Mouse (Mus musculus): ENCODE measurements at regions not wholly inside any gene's neighbourhood (a gene's known extent, or its start where the extent isn't known, plus 50 kb on each side); places are given as distances from the start of the nearest gene placed in this dataset.

DNA sequence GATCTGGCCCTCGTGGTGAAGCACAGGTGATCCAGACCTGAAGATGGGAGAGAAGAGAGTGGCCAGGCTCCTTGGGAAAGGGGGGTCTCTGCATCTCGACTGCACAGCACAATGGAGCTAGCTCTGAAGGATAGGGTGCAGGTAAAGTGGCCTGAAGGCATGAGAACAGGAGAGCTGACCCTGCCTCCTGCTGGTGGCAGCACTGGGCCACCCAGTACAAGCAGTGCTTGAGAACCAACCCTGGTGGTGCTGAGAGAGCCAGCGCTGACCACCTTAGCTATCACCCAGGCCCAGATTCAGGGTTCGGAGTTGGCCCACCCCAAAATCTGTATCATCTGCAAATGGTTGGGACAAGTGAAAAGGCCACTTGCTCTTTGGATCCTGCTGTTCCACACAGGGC lies 66.2 kb downstream of the A730009L09Rik start:
- in situ Hi-C loops (cut with MboI; ENCODE audit: low sequenced_read_pairs) = loop anchor here (25.0 kb wide), 1 partner anchor 256 kb away; the partner anchor contains the start of genes Atp5j and Gabpa

DNA sequence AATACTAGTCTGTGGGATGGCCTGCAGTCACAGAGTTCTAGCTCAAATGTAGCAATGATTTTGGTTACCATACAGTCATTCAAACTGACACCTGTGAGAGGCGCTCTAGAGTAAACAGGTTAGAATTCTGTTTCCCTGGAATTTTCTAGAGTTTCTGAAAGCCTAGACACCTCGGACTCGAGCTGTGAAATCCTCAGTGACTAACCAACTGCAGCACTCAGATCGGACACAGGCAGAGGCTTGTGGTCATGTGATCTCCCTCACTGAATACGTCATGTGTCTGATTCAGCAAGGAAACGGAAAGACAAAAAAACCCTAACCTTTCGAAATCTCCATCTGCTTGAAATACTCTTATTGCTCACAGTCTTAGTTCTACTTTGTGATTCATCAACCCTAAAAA lies 68.4 kb downstream of the A730009L09Rik start:
- in situ Hi-C loops (cut with MboI; ENCODE audit: low sequenced_read_pairs) = loop anchor here (25.0 kb wide), 1 partner anchor 254 kb away; the partner anchor contains the start of genes Atp5j and Gabpa

DNA sequence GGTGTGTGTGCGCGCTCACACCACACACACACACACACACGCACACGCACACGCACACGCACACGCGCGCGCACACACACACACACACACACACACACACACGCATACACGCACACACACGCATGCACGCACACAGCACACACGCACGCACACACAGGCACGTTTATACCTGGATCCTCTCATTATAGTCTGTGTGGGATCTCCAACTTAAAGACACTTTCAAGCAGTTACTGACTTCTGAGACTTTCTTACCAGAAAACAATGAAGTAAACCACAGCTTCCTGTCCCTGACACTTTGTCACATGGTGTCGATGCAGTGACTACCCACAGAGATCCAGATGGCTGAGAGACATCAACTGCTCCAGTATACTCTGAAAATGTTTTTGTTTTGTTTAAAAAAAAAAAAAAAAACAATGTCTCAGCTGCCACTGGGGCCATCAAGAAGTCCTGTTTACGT lies 68.9 kb downstream of the A730009L09Rik start:
- in situ Hi-C loops (cut with MboI; ENCODE audit: low sequenced_read_pairs) = loop anchor here (25.0 kb wide), 1 partner anchor 254 kb away; the partner anchor contains the start of genes Atp5j and Gabpa

DNA sequence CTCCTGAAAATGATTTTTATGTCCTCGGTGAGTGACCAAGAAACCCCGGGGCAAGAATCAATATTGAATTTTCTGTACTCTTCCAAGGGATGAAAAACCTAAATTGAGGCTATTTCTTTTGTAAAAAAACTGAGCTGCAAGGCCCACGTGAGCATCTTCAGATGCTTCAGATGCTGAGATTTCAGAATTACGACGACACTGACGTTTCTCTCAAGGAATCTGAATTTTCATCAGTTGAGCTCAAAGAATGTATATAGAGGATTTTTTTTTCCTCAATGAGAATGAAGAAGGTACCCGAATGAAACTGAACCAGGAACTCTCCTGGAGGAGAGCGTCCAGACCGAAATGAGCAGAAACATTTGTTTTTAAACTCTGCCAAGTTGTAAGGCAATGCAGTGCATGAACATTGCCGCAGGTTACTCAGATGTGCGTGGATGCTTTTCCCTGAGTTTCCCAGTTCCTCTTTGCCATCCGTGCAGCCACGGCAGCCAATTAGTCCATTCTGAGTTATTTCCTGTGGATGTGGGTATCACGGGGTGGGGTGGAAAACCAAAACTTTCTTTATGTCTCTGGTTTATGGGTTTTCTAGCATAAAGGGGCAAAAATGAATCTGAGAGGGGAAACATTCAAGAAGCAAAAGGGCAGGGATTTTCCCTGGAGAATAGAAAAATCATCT lies 69.9 kb downstream of the A730009L09Rik start:
- in situ Hi-C loops (cut with MboI; ENCODE audit: low sequenced_read_pairs) = loop anchor here (25.0 kb wide), 1 partner anchor 252 kb away; the partner anchor contains the start of genes Atp5j and Gabpa

DNA sequence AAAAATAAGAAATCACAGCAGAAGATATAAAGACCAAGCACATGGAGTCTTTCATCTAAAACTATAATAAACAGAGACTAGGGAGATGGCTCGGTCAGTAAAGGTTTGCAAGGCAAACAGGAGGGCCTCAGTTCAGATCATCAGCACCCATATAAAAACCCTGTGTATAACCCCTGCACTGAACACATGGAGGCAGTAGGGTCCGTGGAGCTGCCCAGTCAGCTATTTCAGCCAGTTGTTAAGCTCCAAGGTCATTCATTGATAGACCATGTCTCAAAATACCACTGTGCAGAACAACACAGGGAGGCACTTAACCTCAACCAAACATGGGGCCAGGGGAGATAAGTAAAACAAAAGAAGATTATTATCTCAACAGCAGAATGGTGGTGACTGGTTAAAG lies 78.1 kb downstream of the A730009L09Rik start:
- in situ Hi-C loops (cut with MboI; ENCODE audit: low sequenced_read_pairs) = loop anchor here (25.0 kb wide), 1 partner anchor 244 kb away; the partner anchor contains the start of genes Atp5j and Gabpa

DNA sequence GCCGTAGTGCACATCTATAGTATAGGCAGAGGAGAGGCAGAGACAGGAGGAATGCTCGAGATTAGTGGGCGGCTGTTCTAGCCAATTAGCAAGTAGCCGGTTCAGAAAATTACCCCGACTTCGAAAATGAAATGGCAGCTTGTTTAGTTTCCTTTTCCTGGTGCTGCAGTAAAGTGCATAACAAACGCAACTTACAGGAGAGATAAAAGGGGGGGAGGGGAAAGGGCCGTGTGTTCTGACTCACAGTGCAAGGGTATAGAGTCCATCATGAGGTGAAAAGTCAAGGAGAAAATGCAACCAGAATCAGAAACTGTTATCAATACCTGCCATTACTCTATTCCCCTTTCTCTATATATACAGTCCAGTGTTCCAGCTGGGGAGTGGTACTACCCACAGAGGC lies 88.0 kb downstream of the A730009L09Rik start:
- in situ Hi-C loops (cut with MboI; ENCODE audit: low sequenced_read_pairs) = loop anchor here (10.0 kb wide), 1 partner anchor 102 kb away; no protein-coding TSS in a partner anchor

DNA sequence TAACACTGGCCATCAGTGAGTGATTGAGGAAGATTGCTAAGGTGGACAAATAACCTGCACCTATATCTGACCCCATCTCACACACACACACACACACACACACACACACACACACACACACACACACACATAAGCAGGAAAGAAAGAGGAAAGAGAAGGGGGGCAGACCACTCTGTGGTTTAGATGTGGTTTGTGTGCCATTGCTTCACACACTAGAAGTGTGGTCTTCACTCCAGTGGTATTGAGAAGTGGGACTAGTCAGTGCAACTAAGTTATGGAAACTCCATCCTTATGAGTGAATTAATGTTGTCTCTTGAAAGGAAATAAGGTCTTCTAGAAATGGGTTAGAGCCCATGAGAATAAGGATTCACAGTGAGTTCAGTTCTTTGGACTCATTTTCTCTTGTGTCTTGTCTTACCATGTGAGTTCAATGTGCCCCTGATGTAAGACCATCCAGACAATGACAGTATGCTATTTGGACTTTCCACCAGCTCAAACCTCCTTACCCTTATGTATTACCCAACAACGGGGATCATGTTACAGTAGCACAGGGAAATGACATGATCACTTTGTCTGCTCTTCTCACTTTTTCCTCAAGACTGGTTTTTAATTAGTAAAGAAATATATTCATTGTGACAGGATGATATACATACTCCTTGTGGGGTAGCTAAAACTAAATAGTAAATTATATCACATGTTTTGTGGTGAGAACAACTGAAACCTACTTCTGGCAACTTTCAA lies 88.7 kb downstream of the A730009L09Rik start:
- in situ Hi-C loops (cut with MboI; ENCODE audit: low sequenced_read_pairs) = loop anchor here (10.0 kb wide), 1 partner anchor 101 kb away; no protein-coding TSS in a partner anchor

DNA sequence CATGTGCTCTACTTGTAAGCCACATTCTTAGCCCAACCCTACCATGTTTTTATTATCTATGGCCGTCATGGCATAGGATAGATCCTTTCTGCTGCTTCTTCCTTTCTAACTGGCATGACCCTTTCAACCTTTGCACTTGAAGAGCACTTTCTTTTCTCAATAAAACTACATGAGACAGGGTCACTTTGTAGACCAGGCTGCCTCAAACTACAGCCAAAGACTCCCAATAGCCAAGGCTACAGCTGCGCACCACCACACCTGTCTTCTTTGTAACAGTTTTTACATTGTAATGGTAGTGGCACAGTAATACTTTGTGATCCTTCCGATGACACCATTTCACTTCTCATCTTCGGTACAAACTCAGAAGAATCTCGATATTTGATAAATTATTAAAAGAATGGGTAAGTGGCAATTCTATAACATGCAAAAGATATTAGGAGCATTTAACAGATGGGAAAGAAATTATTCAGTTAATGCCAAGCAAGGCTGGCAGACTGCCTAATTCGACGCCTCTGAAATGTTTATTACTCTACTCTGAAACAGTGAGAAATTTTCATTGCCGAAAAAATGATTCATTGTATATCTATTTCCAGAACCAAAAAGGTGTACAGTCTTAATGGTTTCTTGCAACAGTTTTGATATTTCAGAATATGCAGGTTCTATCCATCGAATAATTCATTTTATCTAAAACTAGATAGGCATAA lies 89.5 kb downstream of the A730009L09Rik start:
- in situ Hi-C loops (cut with MboI; ENCODE audit: low sequenced_read_pairs) = loop anchor here (10.0 kb wide), 1 partner anchor 100 kb away; no protein-coding TSS in a partner anchor

DNA sequence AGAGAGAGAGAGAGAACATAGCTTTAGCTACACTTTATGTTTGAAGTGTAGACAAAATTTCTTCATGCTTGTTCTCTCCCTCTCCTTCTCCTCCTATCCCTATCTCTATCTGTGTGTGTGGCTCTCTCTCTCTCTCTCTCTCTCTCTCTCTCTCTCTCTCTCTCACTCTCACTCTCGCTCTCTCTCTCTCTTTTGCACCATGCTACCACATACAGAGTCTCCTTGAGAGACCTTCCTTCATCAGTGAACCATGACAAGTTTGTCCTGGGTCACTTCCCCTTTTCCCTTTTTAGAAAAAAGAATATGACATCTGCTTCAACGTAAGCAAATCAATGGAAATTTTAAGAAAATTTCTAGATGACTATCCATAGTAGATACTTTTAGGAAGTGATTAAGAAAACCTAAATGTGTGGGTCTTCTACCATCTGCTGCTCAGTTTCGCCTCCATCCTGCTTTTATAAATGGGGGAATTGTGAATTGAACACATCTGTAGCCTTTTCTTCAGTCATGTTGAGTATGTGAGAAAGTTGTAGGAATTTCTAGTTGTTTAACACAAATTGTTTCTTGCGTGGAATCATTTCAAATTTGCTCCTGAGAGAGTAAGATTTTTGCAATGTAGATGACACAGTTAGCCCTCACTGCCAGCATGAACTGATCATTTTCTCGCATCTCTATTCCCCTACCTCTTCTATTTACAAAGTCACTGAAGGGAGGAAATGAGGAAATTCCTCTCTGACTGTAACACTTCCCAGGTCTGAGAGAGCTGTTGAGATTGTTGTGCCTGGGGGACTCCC lies 91.3 kb downstream of the A730009L09Rik start:
- in situ Hi-C loops (cut with MboI; ENCODE audit: low sequenced_read_pairs) = loop anchor here (10.0 kb wide), 1 partner anchor 99 kb away; no protein-coding TSS in a partner anchor

DNA sequence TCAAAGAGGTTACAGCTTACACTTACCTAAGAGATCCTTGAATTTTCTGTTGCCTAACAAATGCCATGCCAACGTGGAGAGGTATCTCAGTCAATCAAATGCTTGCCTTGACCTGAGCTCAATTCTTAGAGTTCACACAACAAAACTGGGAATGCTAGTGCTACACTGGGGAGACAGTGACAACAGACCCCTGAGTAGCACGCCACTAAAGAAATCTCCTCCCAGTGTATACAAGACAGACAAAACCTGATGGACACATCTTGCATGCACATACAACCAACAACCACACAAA lies 91.8 kb downstream of the A730009L09Rik start:
- in situ Hi-C loops (cut with MboI; ENCODE audit: low sequenced_read_pairs) = loop anchor here (10.0 kb wide), 1 partner anchor 98 kb away; no protein-coding TSS in a partner anchor

DNA sequence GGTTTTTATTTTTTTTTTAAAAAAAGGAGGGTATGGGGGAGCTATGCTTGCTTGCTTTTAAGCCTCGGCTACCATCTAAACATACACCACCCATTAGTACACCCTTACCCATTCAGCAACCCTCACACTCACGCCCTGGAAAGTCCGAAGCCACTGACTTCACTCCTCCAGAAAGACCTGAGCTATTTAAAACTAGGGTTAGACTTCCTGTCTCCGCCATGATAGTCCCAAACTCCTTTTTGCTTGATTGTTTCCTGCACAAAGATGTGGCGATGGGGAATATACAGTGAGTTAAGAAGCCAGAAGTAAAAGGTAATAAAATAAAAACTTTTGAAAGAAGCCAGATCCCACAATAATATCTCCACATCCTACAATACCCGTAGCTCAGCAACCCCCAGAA lies 92.6 kb downstream of the A730009L09Rik start:
- in situ Hi-C loops (cut with MboI; ENCODE audit: low sequenced_read_pairs) = loop anchor here (10.0 kb wide), 1 partner anchor 97 kb away; no protein-coding TSS in a partner anchor

DNA sequence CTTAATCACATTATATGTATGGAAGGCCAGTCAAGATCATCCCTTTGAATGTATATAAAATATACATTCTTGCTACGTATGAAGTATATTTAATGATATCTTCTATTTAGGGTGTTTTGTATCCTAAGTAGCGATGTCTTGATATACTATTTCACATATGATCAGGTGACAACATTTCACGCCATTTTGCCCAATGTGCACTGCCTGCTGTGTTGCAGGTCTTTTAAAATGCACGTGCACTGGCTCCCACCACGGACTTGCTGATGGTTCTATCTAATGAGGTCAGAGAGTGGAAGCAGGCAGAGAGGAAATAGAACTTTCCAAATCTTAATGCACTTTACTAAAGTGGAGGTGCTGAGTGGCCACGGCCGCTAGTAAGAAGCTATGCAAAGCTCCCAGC lies 100.8 kb downstream of the A730009L09Rik start:
- in situ Hi-C loops (cut with MboI; ENCODE audit: low sequenced_read_pairs) = no loop called here

DNA sequence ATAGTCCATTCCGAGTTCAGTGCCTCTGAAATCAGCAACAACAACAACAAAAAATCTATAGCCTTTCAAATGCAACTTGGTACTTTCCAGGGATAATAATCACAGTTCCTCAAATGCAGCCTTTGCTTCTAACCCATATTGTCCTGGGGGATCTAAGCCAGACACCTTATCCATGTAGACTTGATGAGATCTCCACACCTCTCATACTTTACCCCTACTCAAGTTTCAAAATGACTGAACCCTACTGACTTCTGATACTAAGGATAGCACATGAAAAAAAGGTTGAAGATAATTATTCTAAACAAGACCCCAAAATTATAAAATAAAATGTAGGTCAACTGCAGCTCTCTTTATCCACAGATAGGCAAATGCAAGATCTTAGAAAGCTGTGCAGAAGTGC lies 101.2 kb downstream of the A730009L09Rik start:
- in situ Hi-C loops (cut with MboI; ENCODE audit: low sequenced_read_pairs) = no loop called here

DNA sequence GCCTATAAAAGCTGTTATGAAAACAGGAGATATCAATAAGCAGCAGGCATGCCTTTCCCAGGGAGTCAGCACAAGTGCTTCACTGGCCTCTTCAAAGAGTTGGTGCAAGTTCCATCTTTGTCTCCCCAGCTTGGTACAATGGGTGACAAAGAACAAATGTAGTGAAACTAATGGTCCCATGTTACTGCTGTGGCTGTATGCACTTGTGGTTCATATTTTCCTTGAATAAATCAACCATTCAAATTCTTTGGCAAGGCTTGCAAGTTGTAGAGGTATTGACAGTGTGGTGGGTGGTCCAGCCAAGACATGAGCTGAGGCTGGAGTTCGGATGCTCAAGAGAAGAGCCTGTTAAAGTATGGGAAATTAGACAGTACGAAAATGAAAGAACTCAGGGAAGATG lies 103.5 kb downstream of the A730009L09Rik start:
- in situ Hi-C loops (cut with MboI; ENCODE audit: low sequenced_read_pairs) = no loop called here

DNA sequence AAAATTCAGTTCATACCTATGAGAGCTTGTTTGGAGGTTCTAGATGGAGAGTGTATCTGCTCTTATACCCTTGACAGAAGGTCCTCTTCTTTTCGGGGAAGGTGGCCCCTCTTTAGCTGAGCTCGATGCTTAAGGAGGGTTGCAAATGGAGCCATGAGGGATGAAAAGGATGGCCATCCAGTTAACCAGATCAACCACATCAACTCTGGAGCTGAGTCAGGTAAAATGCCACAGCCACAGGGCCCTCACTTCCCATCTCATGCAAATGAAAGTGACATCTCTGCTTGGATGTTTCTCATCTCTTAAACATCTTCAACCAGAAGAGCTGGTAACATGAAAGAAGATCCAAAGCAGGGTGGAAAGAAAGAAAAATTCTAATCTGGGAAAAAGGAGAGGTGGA lies 105.0 kb downstream of the A730009L09Rik start:
- in situ Hi-C loops (cut with MboI; ENCODE audit: low sequenced_read_pairs) = no loop called here

DNA sequence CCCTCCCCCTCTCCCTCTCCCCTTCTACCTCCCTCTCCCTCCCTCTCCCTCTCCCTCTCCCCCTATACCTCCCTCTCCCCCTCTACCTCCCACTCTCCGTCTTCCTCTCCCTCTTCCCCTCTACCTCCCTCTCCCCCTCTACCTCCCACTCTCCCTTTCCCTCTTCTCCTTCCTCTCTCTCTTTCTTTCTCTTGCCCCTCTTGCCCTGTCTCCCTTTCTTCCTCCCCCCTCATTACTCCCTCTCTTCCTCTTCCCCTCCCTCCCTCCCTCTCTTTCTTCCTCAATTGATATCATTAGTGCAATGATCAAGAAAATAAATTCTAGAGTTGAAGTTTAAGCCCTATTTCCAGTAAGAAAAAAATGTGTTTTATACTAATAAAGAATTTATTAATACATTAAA lies 105.9 kb downstream of the A730009L09Rik start:
- in situ Hi-C loops (cut with MboI; ENCODE audit: low sequenced_read_pairs) = no loop called here

DNA sequence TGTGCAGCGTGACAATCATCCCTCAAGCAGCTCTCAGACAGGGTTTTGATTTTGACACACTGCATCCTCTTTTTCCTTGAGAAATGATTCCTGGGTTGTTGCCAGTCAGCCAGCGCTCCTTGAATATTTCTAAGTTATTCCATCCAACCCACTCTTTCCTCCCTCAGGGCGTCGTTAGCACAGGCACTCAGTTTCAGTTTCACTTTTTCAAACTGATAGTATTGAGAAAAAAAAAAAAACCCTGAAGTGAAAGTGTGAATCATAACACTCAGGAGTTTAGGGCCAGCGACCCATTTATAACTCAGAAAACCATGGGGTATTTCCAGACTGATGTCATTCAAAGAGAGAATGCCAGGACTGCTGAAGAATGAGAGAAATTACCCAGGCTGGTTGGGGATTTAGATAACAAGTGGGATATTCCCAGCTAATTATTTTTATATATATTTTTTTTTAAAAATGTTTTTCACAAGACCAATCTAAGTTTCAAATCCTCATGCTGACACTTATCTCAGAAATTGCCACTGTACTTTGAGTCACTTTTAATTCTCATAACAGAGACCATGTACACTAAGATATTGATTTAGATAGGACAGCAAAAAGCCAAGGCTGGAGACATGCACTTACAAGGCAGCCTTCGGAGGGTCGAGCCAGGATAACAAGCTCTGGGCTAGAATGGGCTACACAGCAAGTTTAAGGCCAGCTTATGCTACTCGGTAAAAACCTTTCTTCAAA lies 106.5 kb downstream of the A730009L09Rik start:
- in situ Hi-C loops (cut with MboI; ENCODE audit: low sequenced_read_pairs) = no loop called here

DNA sequence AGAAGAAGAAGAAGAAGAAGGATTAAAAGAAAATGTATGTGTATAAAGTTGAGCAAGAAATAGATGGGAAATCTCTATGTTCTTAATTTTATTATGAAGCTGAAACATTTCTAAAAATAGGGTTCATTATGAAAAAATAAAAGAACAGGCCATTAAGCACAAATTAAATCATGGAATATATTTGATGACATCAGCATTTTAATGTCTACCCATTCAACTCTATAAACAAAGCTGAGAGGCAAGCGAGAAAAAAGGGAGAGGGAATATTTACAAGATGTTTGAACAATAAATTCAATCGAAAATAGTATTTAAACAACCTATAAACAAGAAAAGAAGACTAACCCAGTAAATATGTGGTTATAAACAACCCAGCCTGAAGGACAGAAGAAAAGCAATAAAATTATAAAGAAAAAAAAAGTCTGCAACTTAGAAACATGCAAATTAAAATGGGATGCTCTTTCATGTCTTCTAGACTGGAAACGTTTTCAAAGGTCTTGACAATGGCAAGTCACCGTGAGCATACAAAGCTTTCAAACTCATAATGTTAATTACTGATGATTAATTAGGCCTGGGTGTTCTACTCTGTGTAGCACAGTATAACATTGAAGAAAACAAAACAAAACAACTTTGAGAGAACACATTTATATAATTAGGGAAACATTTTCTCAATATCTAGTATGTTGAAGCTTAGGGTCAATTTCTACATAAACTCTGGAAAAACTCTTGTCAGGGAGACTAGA lies 108.6 kb downstream of the A730009L09Rik start:
- in situ Hi-C loops (cut with MboI; ENCODE audit: low sequenced_read_pairs) = no loop called here
